Mouse (Mus musculus) lung, adult 2 months (tissue): ENCODE data around the gene Pi4kb.

Experiments
- CTCF ChIP-seq: fragments of 200-500 bp; IDR thresholded peaks from 2 replicates; pipeline ENCODE4 v1.5.1; 2011; ENCODE audit warnings: mild to moderate bottlenecking, low read length, control low read depth; ENCODE audit not compliant: insufficient read depth
- POLR2A ChIP-seq: fragments of 200-500 bp; IDR thresholded peaks from 2 replicates; pipeline ENCODE4 v1.6.1; 2011; ENCODE audit warnings: low read depth, mild to moderate bottlenecking, control low read depth, low read length, borderline replicate concordance; ENCODE audit errors: extremely low read depth

DNA sequence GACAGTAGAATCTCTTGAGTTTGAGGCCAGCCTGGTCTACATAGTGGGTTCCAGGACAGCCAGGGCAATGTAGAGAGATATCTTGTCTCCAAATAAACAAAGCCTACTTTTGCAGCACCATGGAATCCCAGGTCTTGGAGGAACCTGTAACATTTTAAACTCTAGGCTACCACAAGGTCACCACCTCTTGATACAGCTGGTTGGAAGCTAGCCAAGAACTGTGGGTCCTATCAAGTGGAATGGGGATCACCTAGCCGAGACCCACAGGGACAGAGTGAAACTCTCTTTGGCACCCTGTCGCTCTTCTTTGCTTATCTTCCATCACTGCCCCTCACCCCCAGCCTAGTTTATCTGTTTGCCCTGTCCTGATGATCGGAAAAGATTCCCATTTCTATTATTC is 2.0 kb upstream of the Pi4kb start:
- no peak for TF ChIP-seq CTCF
- no peak for TF ChIP-seq POLR2A
